Mouse (Mus musculus) effector memory CD4-positive, alpha-beta T cell, adult 7 months (primary cell): ENCODE data around the gene Gm10668. TPM values are rescaled to one million over a fixed set of nuclear protein-coding genes. Genes with fewer than 3 reads are reported as not detected.

ENCODE experiments used
- polyA plus RNA-seq: library from polyadenylated mRNA; unstranded; fragments of 100-300 nt; shearing (Covaris generic); gene quantifications from one replicate; pipeline ENCODE4 v1.2.1, GENCODE M21; 2017

The Gm10668 gene
- polyA plus RNA-seq: not detected

DNA sequence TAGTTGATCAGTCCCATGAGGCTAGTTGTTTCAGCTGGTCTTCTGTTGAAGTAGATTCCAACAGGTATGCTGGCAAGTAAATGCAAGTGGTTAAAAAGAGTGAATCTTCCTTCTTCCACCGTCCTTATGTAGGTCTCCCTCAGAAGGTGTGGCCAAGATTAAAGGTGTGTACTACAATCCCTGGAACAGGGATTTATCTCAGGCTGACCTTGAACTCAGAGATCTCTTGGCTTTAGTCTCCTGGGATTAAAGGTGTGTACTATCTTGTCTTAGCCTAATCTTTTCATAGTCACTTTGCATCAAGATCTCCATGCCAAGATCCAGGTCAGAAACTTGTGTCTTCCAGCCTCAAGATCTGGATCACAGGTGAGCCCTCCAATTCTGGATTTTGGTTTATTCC, at the start of gene Gm10668:
Gene Gm10668 (minus strand): TSS at position 101 of the 400 bp plus-strand sequence.

DNA sequence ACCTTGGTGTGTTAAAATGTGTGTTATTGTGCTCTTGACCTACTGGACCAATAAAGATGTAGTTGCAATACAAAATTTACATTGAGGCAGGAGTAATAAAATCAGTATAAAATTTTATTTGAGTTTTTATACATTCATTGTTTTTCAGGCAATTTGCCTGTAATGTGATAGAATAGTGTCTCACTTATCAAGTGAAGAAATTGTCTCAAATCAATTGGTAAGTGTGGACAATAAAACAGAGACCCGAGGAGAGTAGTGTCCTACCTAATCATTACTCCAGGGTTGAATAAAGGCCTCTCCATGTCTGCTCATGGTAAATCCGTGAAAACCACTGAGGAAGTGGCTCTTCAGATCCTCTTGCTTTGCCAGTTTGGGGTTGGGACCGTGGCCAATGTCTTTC, 40.5 kb upstream of the Gm10668 start, which contains the start of gene Vmn1r112:
Gene Vmn1r112 (plus strand): TSS at position 301 of the 400 bp plus-strand sequence.

DNA sequence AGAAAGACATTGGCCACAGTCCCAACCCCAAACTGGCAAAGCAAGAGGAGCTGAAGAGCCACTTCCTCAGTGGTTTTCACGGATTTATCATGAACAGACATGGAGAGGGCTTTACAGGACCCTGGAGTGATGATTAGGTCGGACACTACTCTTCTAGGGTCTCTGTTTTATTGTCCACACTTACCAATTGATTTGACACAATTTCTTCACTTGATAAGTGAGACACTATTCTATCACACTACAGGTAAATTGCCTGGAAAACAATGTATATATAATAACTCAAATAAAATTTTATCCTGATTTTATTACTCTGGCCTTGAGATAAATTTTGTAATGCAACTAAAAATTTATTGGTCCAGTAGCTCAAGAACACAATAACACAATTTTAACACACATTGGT, 27.3 kb downstream of the Gm10668 start, which contains the start of gene Vmn1r111:
Gene Vmn1r111 (minus strand): TSS at position 101 of the 400 bp plus-strand sequence.

Other genes with a start within 250 kb of the Gm10668 start
- gene Vmn1r103, start 220.1 kb downstream of the Gm10668 start, polyA plus RNA-seq: not detected
- gene Vmn1r104, start 196.8 kb downstream of the Gm10668 start, polyA plus RNA-seq: not detected
- gene Gm5726, start 184.9 kb downstream of the Gm10668 start, polyA plus RNA-seq: not detected
- not detected for gene Gm4141, start 154.4 kb downstream of the Gm10668 start, polyA plus RNA-seq
- gene Gm4513, start 131.6 kb downstream of the Gm10668 start, polyA plus RNA-seq: 0.65 TPM
- gene Vmn1r107, start 61.7 kb downstream of the Gm10668 start, polyA plus RNA-seq: 1.1 TPM
- gene Vmn1r111, start 27.4 kb downstream of the Gm10668 start, polyA plus RNA-seq: not detected
- not detected for gene Vmn1r112, start 40.6 kb upstream of the Gm10668 start, polyA plus RNA-seq
- gene Vmn1r113, start 56.7 kb upstream of the Gm10668 start, polyA plus RNA-seq: not detected
- not detected for gene Vmn1r114, start 81.6 kb upstream of the Gm10668 start, polyA plus RNA-seq
- gene Vmn1r115, start 114.4 kb upstream of the Gm10668 start, polyA plus RNA-seq: not detected
- gene Vmn1r116, start 141.6 kb upstream of the Gm10668 start, polyA plus RNA-seq: not detected
- gene Vmn1r117, start 153.5 kb upstream of the Gm10668 start, polyA plus RNA-seq: not detected
- not detected for gene Vmn1r118, start 181.7 kb upstream of the Gm10668 start, polyA plus RNA-seq